Mouse (Mus musculus): ENCODE measurements around the gene Mrpl24. TPM values are rescaled to one million over a fixed set of nuclear protein-coding genes. Genes with fewer than 3 reads are reported as not detected.

The Mrpl24 gene
- total RNA-seq, 4 experiments from 2014 or later, result 49.9 to 59.6 (median 50.5) TPM

DNA sequence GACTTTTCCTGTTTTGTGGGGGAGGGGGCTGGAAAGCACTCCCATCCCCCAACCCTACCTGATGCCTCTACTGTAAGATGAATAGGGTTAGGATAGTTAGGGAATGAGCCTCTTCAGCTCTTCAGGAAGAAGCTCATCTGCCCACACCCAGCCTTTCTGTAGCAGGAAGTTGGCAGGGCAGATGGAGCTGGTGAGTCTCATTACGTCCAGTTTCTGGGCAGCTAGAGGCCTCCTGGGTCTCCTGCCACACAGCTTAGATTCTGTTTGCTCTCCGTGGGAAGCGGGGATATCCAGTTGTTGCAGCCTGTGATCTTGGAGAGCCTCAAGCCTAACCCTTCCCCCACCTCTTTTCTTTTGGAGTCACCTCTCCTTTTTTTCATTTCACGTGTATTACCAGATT lies 9.4 kb upstream of the Mrpl24 start:
- DNase-seq (ENCODE audit: low spot score in 2 of 2), result no peak

GRCm38 (mm10) chr3:87910573-87911141 lies 8.6 kb upstream of the Mrpl24 start:
- peak in 1 of 2 experiments; percentile 67 for DNase-seq (ENCODE audit: low spot score in 2 of 2)

DNA sequence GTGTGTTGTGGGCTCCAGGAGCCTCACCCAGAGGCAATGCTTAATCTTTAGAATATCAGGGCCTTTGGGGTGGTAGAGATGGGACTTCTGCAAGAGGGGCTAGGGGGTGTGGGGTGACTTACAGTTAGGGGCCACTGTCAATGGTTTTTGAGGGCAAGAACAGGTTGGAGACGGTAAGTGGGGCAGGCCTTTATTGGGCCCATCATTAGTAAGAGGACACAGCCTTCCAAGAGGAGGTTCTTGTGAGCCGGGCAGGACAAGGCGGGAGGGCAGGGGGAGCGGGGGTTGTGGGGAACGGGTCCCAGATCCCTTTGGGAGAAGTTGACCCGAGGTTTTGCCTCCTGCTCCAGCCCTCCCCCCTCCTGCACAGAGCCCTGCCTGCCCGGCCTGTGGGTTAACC lies 5.8 kb upstream of the Mrpl24 start:
- DNase-seq (ENCODE audit: low spot score in 2 of 2), result no peak

- DNase-seq (ENCODE audit: low spot score in 2 of 2), result no peak
Observed at GRCm38 (mm10) chr3:87913891-87914290, 5.4 kb upstream of the Mrpl24 start.

DNA sequence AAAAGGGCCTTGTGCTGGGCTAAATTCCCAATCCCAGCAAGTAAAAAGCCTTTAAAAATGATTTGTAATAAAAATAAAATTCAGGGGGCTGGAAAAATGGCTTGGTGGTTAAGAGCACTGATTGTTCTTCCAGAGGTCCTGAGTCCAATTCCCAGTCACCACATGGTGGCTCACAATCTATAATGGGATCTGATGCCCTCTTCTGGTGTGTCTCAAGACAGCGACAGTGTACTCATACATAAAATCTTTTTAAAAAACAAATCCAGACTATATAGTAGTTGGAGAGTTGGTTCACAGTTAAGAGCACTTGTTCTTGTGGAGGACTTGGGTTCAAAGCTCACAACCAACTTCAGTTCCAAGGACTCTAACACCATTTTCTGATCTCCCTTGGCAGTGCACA lies 2.3 kb upstream of the Mrpl24 start:
- DNase-seq (ENCODE audit: low spot score in 2 of 2), result no peak

DNA sequence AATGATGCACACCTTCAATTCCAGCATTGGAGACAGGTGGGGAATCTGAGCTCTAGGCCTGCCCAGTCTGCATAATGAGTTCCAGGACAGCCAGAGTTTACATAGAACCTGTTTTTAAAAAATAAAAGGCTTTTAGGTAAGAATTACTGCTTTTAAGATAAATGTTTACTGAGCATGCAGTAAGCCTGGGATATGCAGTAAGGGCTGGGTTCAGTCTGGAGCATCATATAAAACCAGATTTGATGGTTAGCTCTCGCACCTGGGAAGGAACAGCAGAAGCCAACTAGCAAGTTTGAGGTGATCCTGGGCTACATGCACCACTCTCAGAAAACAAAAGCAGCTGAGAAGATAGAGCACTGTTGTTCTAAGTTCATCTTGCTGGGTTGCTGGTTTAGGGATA lies 755 bp upstream of the Mrpl24 start:
- no peak for DNase-seq (ENCODE audit: low spot score in 2 of 2)

GRCm38 (mm10) chr3:87920270-87920943 lies 1.1 kb downstream of the Mrpl24 start:
- DNase-seq (ENCODE audit: low spot score in 2 of 2), result no peak

GRCm38 (mm10) chr3:87924996-87925395 lies 5.7 kb downstream of the Mrpl24 start:
- no peak for DNase-seq (ENCODE audit: low spot score in 2 of 2)

- DNase-seq (ENCODE audit: low spot score in 2 of 2), result no peak
Observed at GRCm38 (mm10) chr3:87927452-87927851, 8.1 kb downstream of the Mrpl24 start.

- DNase-seq (ENCODE audit: low spot score in 2 of 2), result no peak
Observed at GRCm38 (mm10) chr3:87929341-87930077, 10.2 kb downstream of the Mrpl24 start.

DNA sequence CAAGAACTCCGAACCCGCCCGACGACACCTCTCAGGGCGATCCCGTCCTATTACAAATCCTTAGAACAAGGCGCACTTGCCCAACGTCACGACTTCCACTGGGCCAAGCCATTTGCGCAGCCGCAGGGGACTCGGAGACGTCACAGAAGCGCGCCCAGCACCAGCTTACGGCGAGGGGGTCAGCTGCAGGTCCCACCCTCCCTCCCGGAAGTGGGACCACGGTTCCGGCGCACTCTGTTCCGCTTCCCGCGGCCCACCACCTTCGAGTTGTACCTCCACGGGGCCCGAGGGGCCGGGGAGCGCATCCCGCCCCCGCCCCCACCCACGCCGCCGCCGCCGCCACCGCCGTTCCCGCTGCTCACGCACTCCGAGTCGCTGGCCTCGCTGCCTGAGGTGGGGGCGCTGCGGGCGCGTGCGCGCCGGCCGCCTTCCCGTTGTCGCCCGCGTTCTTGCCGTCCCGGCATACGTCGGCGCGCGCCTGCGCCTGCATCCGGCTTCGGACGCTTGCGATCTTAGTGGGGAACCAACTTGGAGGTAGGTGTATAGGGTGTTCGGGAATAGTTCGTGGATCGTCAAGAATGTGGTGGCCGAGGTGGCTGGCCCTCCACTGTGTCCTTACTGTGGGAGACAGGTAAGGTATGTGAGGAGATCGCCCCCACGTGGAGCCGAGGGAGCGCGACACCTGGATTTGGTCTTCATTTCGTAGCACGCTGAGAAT lies 10.9 kb downstream of the Mrpl24 start, which contains the start of the genes Isg20l2 and Rrnad1:
Isg20l2 (plus strand) TSS at position 237 of the 718 bp plus-strand sequence.
Rrnad1 (minus strand) TSS at position 640 of the 718 bp plus-strand sequence.
- DNase-seq (ENCODE audit: low spot score in 2 of 2), result peak; percentile 95 to 96

- no peak for DNase-seq (ENCODE audit: low spot score in 2 of 2)
Observed at GRCm38 (mm10) chr3:87934026-87934425, 14.7 kb downstream of the Mrpl24 start.

- DNase-seq (ENCODE audit: low spot score in 2 of 2), result no peak
Observed at GRCm38 (mm10) chr3:87934501-87934900, 15.2 kb downstream of the Mrpl24 start.

GRCm38 (mm10) chr3:87935201-87935600 lies 15.9 kb downstream of the Mrpl24 start:
- no peak for DNase-seq (ENCODE audit: low spot score in 2 of 2)

GRCm38 (mm10) chr3:87935776-87936175 lies 16.5 kb downstream of the Mrpl24 start:
- peak in 1 of 2 experiments; percentile 59 for DNase-seq (ENCODE audit: low spot score in 2 of 2)

GRCm38 (mm10) chr3:87940611-87941010 lies 21.3 kb downstream of the Mrpl24 start:
- DNase-seq (ENCODE audit: low spot score in 2 of 2), result no peak

DNA sequence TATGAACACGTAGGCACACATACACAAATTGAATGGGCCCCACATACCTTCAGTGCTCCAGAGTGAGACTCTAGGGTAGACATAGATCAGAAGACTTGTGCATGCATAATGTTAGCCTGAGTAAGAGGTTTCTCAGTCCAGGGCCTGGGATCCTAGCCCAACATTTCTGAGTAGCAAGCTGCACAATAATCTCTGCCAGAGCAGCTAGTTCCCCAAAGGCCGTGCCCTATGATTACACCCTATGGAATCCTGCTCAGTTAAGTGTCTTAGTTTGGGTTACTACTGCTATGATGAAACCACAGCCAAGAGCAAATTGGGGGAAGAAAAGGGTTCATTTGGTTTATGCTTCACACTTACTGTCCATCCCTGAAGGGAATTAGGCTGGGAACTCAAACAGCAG lies 23.2 kb downstream of the Mrpl24 start:
- no peak for DNase-seq (ENCODE audit: low spot score in 2 of 2)

DNA sequence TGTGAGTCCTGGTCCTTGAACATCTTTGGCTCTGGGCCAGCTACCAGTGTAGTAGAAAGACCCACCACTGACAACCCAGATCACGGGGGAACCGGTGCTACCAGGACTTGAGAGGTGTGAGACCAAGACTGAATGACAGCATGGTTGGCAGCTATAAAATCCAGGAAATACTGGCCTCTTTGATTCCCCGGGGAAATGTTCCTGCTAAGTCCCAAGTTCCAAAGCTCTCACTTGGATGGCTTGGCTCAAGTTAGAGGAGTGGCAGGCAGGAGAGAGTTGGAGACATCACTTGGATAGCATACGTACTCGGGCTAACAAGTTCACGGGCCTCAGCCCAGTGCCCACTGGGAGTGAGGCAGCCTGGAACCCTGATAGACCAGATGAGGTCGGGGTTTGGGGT lies 24.3 kb downstream of the Mrpl24 start:
- DNase-seq (ENCODE audit: low spot score in 2 of 2), result no peak

GRCm38 (mm10) chr3:87944838-87945600 lies 25.7 kb downstream of the Mrpl24 start:
- DNase-seq (ENCODE audit: low spot score in 2 of 2), result no peak

GRCm38 (mm10) chr3:87945781-87946540 lies 26.7 kb downstream of the Mrpl24 start:
- no peak for DNase-seq (ENCODE audit: low spot score in 2 of 2)

Measured in left cerebral cortex, adult 8-10 months (tissue).